Mouse (Mus musculus) embryonic facial prominence, embryonic 11.5 days (tissue): ENCODE measurements around the gene Musk. TPM values are rescaled to one million over a fixed set of nuclear protein-coding genes. Genes with fewer than 3 reads are reported as not detected.

Source experiments
- ATAC-seq: fragments of 200-750 bp; cut with Nextera tagmentation; replicated peaks from 2 replicates; pipeline ENCODE4 v1.8.0; 2017; ENCODE audit warnings: low read depth; ENCODE audit not compliant: insufficient number of reproducible peaks, low FRiP score, low TSS enrichment
- DNase-seq: peaks from one replicate; pipeline ENCODE4 v3.0.0-alpha.2; 2015; ENCODE audit warnings: low spot score
- H3K27ac ChIP-seq: fragments of 300-500 bp; sonication (generic); replicated peaks from 2 replicates; pipeline ENCODE4 v1.5.1; 2014; ENCODE audit warnings: mild to moderate bottlenecking, low read depth, low read length, control low read depth
- H3K27me3 ChIP-seq: fragments of 300-500 bp; sonication (generic); 2 replicates; pipeline ENCODE4 v1.6.1; 2014; ENCODE audit warnings: mild to moderate bottlenecking, low read length, moderate library complexity, mixed read lengths; ENCODE audit not compliant: control insufficient read depth, insufficient read depth
- H3K36me3 ChIP-seq: fragments of 300-500 bp; sonication (generic); replicated peaks from 2 replicates; pipeline ENCODE4 v1.6.1; 2014; ENCODE audit warnings: low read depth, mild to moderate bottlenecking, low read length, moderate library complexity, mixed read lengths; ENCODE audit not compliant: control insufficient read depth, insufficient read depth
- H3K4me1 ChIP-seq: fragments of 300-500 bp; sonication (generic); 2 replicates; pipeline ENCODE4 v1.6.1; 2014; ENCODE audit warnings: low read length, mixed read lengths; ENCODE audit not compliant: control insufficient read depth, insufficient read depth
- H3K4me2 ChIP-seq: fragments of 300-500 bp; sonication (generic); 2 replicates; pipeline ENCODE4 v1.6.1; 2014; ENCODE audit warnings: low read depth, mild to moderate bottlenecking, control low read depth, low read length, moderate library complexity
- H3K4me3 ChIP-seq: fragments of 300-500 bp; sonication (generic); 2 replicates; pipeline ENCODE4 v1.5.1; 2014; ENCODE audit warnings: low read depth, low read length, control low read depth
- H3K9ac ChIP-seq: fragments of 300-500 bp; sonication (generic); replicated peaks from 2 replicates; pipeline ENCODE4 v1.6.1; 2014; ENCODE audit warnings: mild to moderate bottlenecking, control low read depth, low read length
- H3K9me3 ChIP-seq: fragments of 300-500 bp; sonication (generic); replicated peaks from 2 replicates; pipeline ENCODE4 v1.6.1; 2016; ENCODE audit warnings: mild to moderate bottlenecking, low read length, inconsistent platforms, mixed read lengths; ENCODE audit not compliant: control insufficient read depth
- WGBS: fragments of 180-500 bp; shearing (Covaris S2); extraction: QIAGEN DNeasy Blood & Tissue Kit; methylation state at CpG from one replicate; pipeline ENCODE4 v1.1.7; 2014; 5-methylcytosine and 5-hydroxymethylcytosine counted together
- polyA plus RNA-seq: library from polyadenylated mRNA; unstranded; fragments of >200 nt; fragmentation: Nextera tagmentation; extraction: Ambion mirVana; gene quantifications from 2 replicates; pipeline ENCODE4 v1.2.1, GENCODE M21; 2014

Musk gene
- polyA plus RNA-seq, 1 experiment from 2014 or later = 1.2 TPM

- no peaks in the 10 kb centered on the region for H3K27me3 ChIP-seq
- ATAC-seq = no peak
- no peak for DNase-seq
Observed at GRCm38 (mm10) chr4:58320293-58320692, 34.5 kb downstream of the Musk start.

GRCm38 (mm10) chr4:58326746-58327145, 41.0 kb downstream of the Musk start:
- Histone ChIP-seq H3K9ac (no peak overlapping the region), H3K4me2 (no peak overlapping the region), H3K9me3 (no peaks in the 10 kb centered on the region), H3K27me3 (no peaks in the 10 kb centered on the region), H3K4me3 (no peak overlapping the region), H3K36me3 (no peaks in the 10 kb centered on the region), H3K4me1 (no peaks in the 10 kb centered on the region), H3K27ac (0 out of 2 replicates have a peak overlapping the region, but pooled peaks have one; percentile 6)
- ATAC-seq = no peak
- WGBS = 28% methylated on average over 3 of the region's 3 CpGs
- peak; percentile 58 for DNase-seq

More at GRCm38 (mm10) chr4:58320293-58320692, 34.5 kb downstream of the Musk start:
- Histone ChIP-seq H3K9me3 (no peaks in the 10 kb centered on the region), H3K27ac (no peak overlapping the region), H3K4me1 (no peaks in the 10 kb centered on the region), H3K4me3 (no peak overlapping the region), H3K4me2 (no peak overlapping the region), H3K36me3 (no peaks in the 10 kb centered on the region), H3K9ac (no peak overlapping the region)
- 60% methylated on average over 4 of the region's 4 CpGs for WGBS

GRCm38 (mm10) chr4:58328231-58328630, 42.5 kb downstream of the Musk start:
- ATAC-seq = no peak
- WGBS = 89% methylated on average over 4 of the region's 4 CpGs
- H3K4me1 ChIP-seq = no peaks in the 10 kb centered on the region

GRCm38 (mm10) chr4:58330016-58330415, 44.3 kb downstream of the Musk start:
- Histone ChIP-seq H3K4me3 (no peak overlapping the region), H3K9ac (no peak overlapping the region), H3K27ac (no peak overlapping the region), H3K27me3 (no peaks in the 10 kb centered on the region), H3K9me3 (no peaks in the 10 kb centered on the region), H3K4me2 (no peak overlapping the region), H3K4me1 (no peaks in the 10 kb centered on the region), H3K36me3 (no peaks in the 10 kb centered on the region)
- no peak for ATAC-seq
- WGBS = 88% methylated on average over 4 of the region's 4 CpGs
- DNase-seq = no peak

More at GRCm38 (mm10) chr4:58328231-58328630, 42.5 kb downstream of the Musk start:
- Histone ChIP-seq H3K4me3 (no peak overlapping the region), H3K27me3 (no peaks in the 10 kb centered on the region), H3K27ac (no peak overlapping the region), H3K9me3 (no peaks in the 10 kb centered on the region), H3K36me3 (no peaks in the 10 kb centered on the region), H3K9ac (no peak overlapping the region), H3K4me2 (no peak overlapping the region)
- DNase-seq = no peak

- Histone ChIP-seq H3K4me1 (no peaks in the 10 kb centered on the region), H3K9ac (no peak overlapping the region), H3K27me3 (no peaks in the 10 kb centered on the region), H3K36me3 (no peaks in the 10 kb centered on the region), H3K4me3 (no peak overlapping the region), H3K9me3 (no peaks in the 10 kb centered on the region), H3K27ac (no peak overlapping the region), H3K4me2 (no peak overlapping the region)
- WGBS = 74% methylated on average over 10 of the region's 10 CpGs
- no peak for ATAC-seq
- peak; percentile 69 for DNase-seq
Observed at GRCm38 (mm10) chr4:58330864-58331638, 45.3 kb downstream of the Musk start.

- ATAC-seq = no peak
- 48% methylated on average over 3 of the region's 3 CpGs for WGBS
- Histone ChIP-seq H3K4me3 (no peak overlapping the region), H3K9ac (no peak overlapping the region), H3K9me3 (no peaks in the 10 kb centered on the region), H3K4me2 (no peak overlapping the region), H3K27ac (no peak overlapping the region), H3K36me3 (no peaks in the 10 kb centered on the region), H3K27me3 (no peaks in the 10 kb centered on the region), H3K4me1 (no peaks in the 10 kb centered on the region)
- DNase-seq = no peak
Observed at GRCm38 (mm10) chr4:58332394-58332793, 46.6 kb downstream of the Musk start.

GRCm38 (mm10) chr4:58336227-58336626, 50.5 kb downstream of the Musk start:
- no peaks in the 10 kb centered on the region for H3K36me3 ChIP-seq
- H3K9me3 ChIP-seq = no peaks in the 10 kb centered on the region
- H3K4me3 ChIP-seq = no peak overlapping the region
- H3K27ac ChIP-seq = no peak overlapping the region
- WGBS = 81% methylated on average over 2 of the region's 2 CpGs
- no peak overlapping the region for H3K9ac ChIP-seq
- no peaks in the 10 kb centered on the region for H3K27me3 ChIP-seq
- DNase-seq (no peak), ATAC-seq (no peak)
- H3K4me2 ChIP-seq = no peak overlapping the region
- no peaks in the 10 kb centered on the region for H3K4me1 ChIP-seq

- Histone ChIP-seq H3K9ac (no peak overlapping the region), H3K27ac (no peak overlapping the region), H3K27me3 (no peaks in the 10 kb centered on the region), H3K4me2 (no peak overlapping the region), H3K9me3 (no peaks in the 10 kb centered on the region), H3K36me3 (no peaks in the 10 kb centered on the region), H3K4me3 (no peak overlapping the region), H3K4me1 (no peaks in the 10 kb centered on the region)
- 25% methylated on average over 3 of the region's 3 CpGs for WGBS
- ATAC-seq = no peak
- no peak for DNase-seq
Observed at GRCm38 (mm10) chr4:58339226-58339625, 53.5 kb downstream of the Musk start.
